Mouse (Mus musculus): ENCODE measurements around the gene Casp7. TPM values are rescaled to one million over a fixed set of nuclear protein-coding genes. Genes with fewer than 3 reads are reported as not detected.

Casp7 gene
- polyA plus RNA-seq, 1 experiment = 8.7 TPM

- Histone ChIP-seq H3K4me3 (ENCODE audit: extremely low read depth, insufficient read depth, insufficient read length) (no peak overlapping the region), H3K27ac (ENCODE audit: insufficient read depth, low read length) (no peak overlapping the region), H3K36me3 (ENCODE audit: control insufficient read depth, insufficient read depth, low read length) (no peaks in the 10 kb centered on the region), H3K4me1 (ENCODE audit: control insufficient read depth, insufficient read depth, insufficient read length) (no peaks in the 10 kb centered on the region), H3K27me3 (ENCODE audit: control insufficient read depth, insufficient read depth, low read length) (no peaks in the 10 kb centered on the region)
- TF ChIP-seq POLR2A (IDR thresholded peaks at IDR 0.05; ENCODE audit: low read depth, low read length) (no peak), CTCF (IDR thresholded peaks at IDR 0.05; ENCODE audit: extremely low read depth, insufficient read depth, insufficient read length, insufficient replicate concordance) (no peak)
- WGBS = 81% methylated on average over 10 of the region's 10 CpGs
- DNase-seq (ENCODE audit: low read depth in 1 of 2, low spot score in 2 of 2) = no peak
Observed at GRCm38 (mm10) chr19:56381407-56381806, 15.5 kb upstream of the Casp7 start.

- WGBS = 91% methylated on average over 5 of the region's 5 CpGs
- no peak for DNase-seq (ENCODE audit: low read depth in 1 of 2, low spot score in 2 of 2)
- no peak overlapping the region for H3K4me3 ChIP-seq (ENCODE audit: extremely low read depth, insufficient read depth, insufficient read length)
Observed at GRCm38 (mm10) chr19:56385546-56385945, 11.4 kb upstream of the Casp7 start.

GRCm38 (mm10) chr19:56386095-56386494 lies 10.8 kb upstream of the Casp7 start:
- WGBS = 92% methylated on average over 10 of the region's 10 CpGs
- no peaks in the 10 kb centered on the region for H3K36me3 ChIP-seq (ENCODE audit: control insufficient read depth, insufficient read depth, low read length)
- DNase-seq (ENCODE audit: low read depth in 1 of 2, low spot score in 2 of 2) = no peak
- no peak overlapping the region for H3K27ac ChIP-seq (ENCODE audit: insufficient read depth, low read length)
- H3K4me3 ChIP-seq (ENCODE audit: extremely low read depth, insufficient read depth, insufficient read length) = no peak overlapping the region
- TF ChIP-seq CTCF (IDR thresholded peaks at IDR 0.05; ENCODE audit: extremely low read depth, insufficient read depth, insufficient read length, insufficient replicate concordance) (no peak), POLR2A (IDR thresholded peaks at IDR 0.05; ENCODE audit: low read depth, low read length) (no peak)
- H3K27me3 ChIP-seq (ENCODE audit: control insufficient read depth, insufficient read depth, low read length) = no peaks in the 10 kb centered on the region
- no peaks in the 10 kb centered on the region for H3K4me1 ChIP-seq (ENCODE audit: control insufficient read depth, insufficient read depth, insufficient read length)

More at GRCm38 (mm10) chr19:56385546-56385945, 11.4 kb upstream of the Casp7 start:
- no peaks in the 10 kb centered on the region for H3K27me3 ChIP-seq (ENCODE audit: control insufficient read depth, insufficient read depth, low read length)
- no peaks in the 10 kb centered on the region for H3K4me1 ChIP-seq (ENCODE audit: control insufficient read depth, insufficient read depth, insufficient read length)
- H3K36me3 ChIP-seq (ENCODE audit: control insufficient read depth, insufficient read depth, low read length) = no peaks in the 10 kb centered on the region
- H3K27ac ChIP-seq (ENCODE audit: insufficient read depth, low read length) = no peak overlapping the region
- TF ChIP-seq CTCF (IDR thresholded peaks at IDR 0.05; ENCODE audit: extremely low read depth, insufficient read depth, insufficient read length, insufficient replicate concordance) (no peak), POLR2A (IDR thresholded peaks at IDR 0.05; ENCODE audit: low read depth, low read length) (no peak)

- Histone ChIP-seq H3K36me3 (ENCODE audit: control insufficient read depth, insufficient read depth, low read length) (no peaks in the 10 kb centered on the region), H3K4me1 (ENCODE audit: control insufficient read depth, insufficient read depth, insufficient read length) (no peaks in the 10 kb centered on the region), H3K27me3 (ENCODE audit: control insufficient read depth, insufficient read depth, low read length) (no peaks in the 10 kb centered on the region), H3K27ac (ENCODE audit: insufficient read depth, low read length) (no peak overlapping the region), H3K4me3 (ENCODE audit: extremely low read depth, insufficient read depth, insufficient read length) (no peak overlapping the region)
- no peak for DNase-seq (ENCODE audit: low read depth in 1 of 2, low spot score in 2 of 2)
- 80% methylated on average over 4 of the region's 4 CpGs for WGBS
- TF ChIP-seq POLR2A (IDR thresholded peaks at IDR 0.05; ENCODE audit: low read depth, low read length) (no peak), CTCF (IDR thresholded peaks at IDR 0.05; ENCODE audit: extremely low read depth, insufficient read depth, insufficient read length, insufficient replicate concordance) (no peak)
Observed at GRCm38 (mm10) chr19:56387726-56388302, 9.1 kb upstream of the Casp7 start.

- Histone ChIP-seq H3K36me3 (ENCODE audit: control insufficient read depth, insufficient read depth, low read length) (no peaks in the 10 kb centered on the region), H3K4me3 (ENCODE audit: extremely low read depth, insufficient read depth, insufficient read length) (no peak overlapping the region), H3K27me3 (ENCODE audit: control insufficient read depth, insufficient read depth, low read length) (no peaks in the 10 kb centered on the region), H3K4me1 (ENCODE audit: control insufficient read depth, insufficient read depth, insufficient read length) (no peaks in the 10 kb centered on the region), H3K27ac (ENCODE audit: insufficient read depth, low read length) (no peak overlapping the region)
- no peak for TF ChIP-seq POLR2A (IDR thresholded peaks at IDR 0.05; ENCODE audit: low read depth, low read length)
- no peak for TF ChIP-seq CTCF (IDR thresholded peaks at IDR 0.05; ENCODE audit: extremely low read depth, insufficient read depth, insufficient read length, insufficient replicate concordance)
- 93% methylated on average over 11 of the region's 11 CpGs for WGBS
- DNase-seq (ENCODE audit: low read depth in 1 of 2, low spot score in 2 of 2) = no peak
Observed at GRCm38 (mm10) chr19:56389176-56389575, 7.8 kb upstream of the Casp7 start.

DNA sequence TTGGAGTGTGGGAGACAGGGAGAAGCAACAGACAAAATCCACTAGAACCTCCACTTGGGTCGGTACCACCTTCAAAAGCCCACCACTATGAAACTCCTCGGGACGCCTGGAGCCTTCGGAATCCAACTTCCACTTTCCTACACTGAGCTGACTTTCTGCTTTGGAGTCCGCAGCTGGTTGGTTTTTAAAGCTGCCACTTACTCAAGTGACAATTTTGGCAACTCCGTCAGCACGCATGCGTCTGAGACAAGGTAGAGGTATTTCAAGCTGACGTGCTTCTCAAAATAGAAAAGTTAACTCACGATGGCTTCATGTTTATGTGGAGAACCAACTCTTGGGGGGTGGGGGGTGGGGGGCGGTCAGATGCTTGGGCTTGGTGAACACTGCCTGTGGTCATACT lies 7.0 kb upstream of the Casp7 start, which contains the start of gene Nrap:
Nrap (minus strand) TSS at position 159 of the 400 bp plus-strand sequence.
- H3K4me3 ChIP-seq (ENCODE audit: extremely low read depth, insufficient read depth, insufficient read length) = no peak within 1 kb of the TSS
- DNase-seq (ENCODE audit: low read depth in 1 of 2, low spot score in 2 of 2) = no peak
- H3K36me3 ChIP-seq (ENCODE audit: control insufficient read depth, insufficient read depth, low read length) = no peaks in the 10 kb centered on the region
- H3K27me3 ChIP-seq (ENCODE audit: control insufficient read depth, insufficient read depth, low read length) = no peaks in the 10 kb centered on the region
- no peak within 1 kb of the TSS for H3K27ac ChIP-seq (ENCODE audit: insufficient read depth, low read length)
- no peaks in the 10 kb centered on the region for H3K4me1 ChIP-seq (ENCODE audit: control insufficient read depth, insufficient read depth, insufficient read length)
- TF ChIP-seq CTCF (IDR thresholded peaks at IDR 0.05; ENCODE audit: extremely low read depth, insufficient read depth, insufficient read length, insufficient replicate concordance) (no peak), POLR2A (IDR thresholded peaks at IDR 0.05; ENCODE audit: low read depth, low read length) (no peak)
- 85% methylated on average over 11 of the region's 11 CpGs for WGBS

DNA sequence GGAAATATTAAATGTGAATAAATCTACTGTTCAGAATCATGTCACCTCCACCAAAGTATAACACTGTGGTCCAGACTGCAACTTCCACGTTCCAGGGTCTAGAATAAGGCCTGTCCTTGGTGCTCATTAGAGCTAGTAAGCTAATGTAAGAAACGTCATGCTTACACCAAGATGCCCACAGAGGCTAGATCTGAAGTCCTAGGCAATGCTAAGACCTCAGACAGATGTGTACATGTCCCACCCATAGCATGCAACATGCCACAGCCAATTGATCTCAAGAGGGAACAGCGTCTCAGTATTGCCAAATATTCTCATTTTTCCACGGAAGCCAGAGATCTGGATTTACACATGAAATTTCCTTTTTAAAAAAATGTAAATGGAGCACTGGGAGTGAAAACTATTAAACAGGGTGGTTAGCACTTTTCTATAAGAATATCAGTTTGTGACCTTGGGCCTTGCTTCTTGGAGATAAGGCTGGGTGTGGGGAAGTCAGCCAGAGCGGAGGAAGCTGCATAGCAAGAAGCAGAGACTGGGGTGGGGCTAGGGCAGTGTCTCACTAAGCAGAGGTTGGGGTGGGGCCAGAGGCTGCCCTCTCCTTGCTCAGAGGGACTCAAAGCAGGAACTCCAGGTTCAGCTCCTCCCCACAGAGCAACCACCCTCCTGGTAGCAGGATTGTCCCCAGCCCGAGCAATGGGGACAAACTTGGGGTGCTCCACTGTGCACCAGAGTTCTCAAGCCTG lies 5.5 kb upstream of the Casp7 start:
- TF ChIP-seq POLR2A (IDR thresholded peaks at IDR 0.05; ENCODE audit: low read depth, low read length) = no peak
- no peak for TF ChIP-seq CTCF (IDR thresholded peaks at IDR 0.05; ENCODE audit: extremely low read depth, insufficient read depth, insufficient read length, insufficient replicate concordance)
- Histone ChIP-seq H3K27ac (ENCODE audit: insufficient read depth, low read length) (no peak overlapping the region), H3K36me3 (ENCODE audit: control insufficient read depth, insufficient read depth, low read length) (no peaks in the 10 kb centered on the region), H3K27me3 (ENCODE audit: control insufficient read depth, insufficient read depth, low read length) (no peaks in the 10 kb centered on the region), H3K4me3 (ENCODE audit: extremely low read depth, insufficient read depth, insufficient read length) (no peak overlapping the region), H3K4me1 (ENCODE audit: control insufficient read depth, insufficient read depth, insufficient read length) (no peaks in the 10 kb centered on the region)
- peak in 1 of 2 experiments; percentile 48 for DNase-seq (ENCODE audit: low read depth in 1 of 2, low spot score in 2 of 2)
- WGBS = 50% methylated on average over 6 of the region's 6 CpGs
